Mouse (Mus musculus): ENCODE results near the gene Zfp449.

DNA sequence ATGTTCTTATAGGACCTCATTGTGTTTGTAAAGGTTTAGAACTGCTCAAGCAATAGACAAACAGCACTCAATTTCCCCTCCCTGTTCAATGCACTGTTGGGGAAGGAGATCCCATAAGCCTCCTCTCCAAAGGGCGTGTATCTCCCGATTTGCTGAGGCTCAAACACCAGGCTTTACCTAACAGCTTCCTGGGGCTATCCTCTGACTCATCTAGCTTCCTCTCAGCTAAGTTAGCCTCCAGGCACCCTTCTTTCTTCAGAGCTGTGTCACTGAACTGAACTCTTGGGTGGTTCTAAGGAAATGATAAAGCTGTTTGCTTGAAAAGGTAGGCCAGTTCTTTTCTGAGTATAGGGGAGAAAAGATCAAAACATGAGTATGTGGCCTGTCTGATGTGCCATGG lies 23.5 kb upstream of the Zfp449 start:
- TF ChIP-seq GATA1 (IDR thresholded peaks at IDR 0.05; ENCODE audit: low read length), result no peak
- no peak for TF ChIP-seq TAL1 (IDR thresholded peaks at IDR 0.05; ENCODE audit: low read length)

Data from erythroblast, embryonic 14.5 days (primary cell).